Mouse (Mus musculus): ENCODE measurements around the gene Nsun6. TPM values are rescaled to one million over a fixed set of nuclear protein-coding genes. Genes with fewer than 3 reads are reported as not detected.

Nsun6 gene
- polyA plus RNA-seq, 1 experiment from 2014 or later, result 10.1 TPM

GRCm38 (mm10) chr2:15063815-15064214 lies 8.9 kb upstream of the Nsun6 start:
- 19% methylated on average over 1 of the region's 1 CpGs for WGBS
- no peaks in the 10 kb centered on the region for H3K27me3 ChIP-seq (replicated peaks; ENCODE audit: control insufficient read depth, insufficient read depth, low read length)
- no peak overlapping the region for H3K9ac ChIP-seq (ENCODE audit: low read length)
- H3K9me3 ChIP-seq (ENCODE audit: control insufficient read depth, low read length), result no peaks in the 10 kb centered on the region
- no peak overlapping the region for H3K4me2 ChIP-seq (ENCODE audit: low read length)
- H3K4me3 ChIP-seq (ENCODE audit: low read depth, low read length), result no peak overlapping the region
- DNase-seq (ENCODE audit: low spot score) (no peak), ATAC-seq (replicated peaks; ENCODE audit: low FRiP score, low TSS enrichment, low read depth) (no peak)
- H3K27ac ChIP-seq (ENCODE audit: low read depth), result no peak overlapping the region
- peaks cover 13% of the 10 kb centered on the region for H3K36me3 ChIP-seq (ENCODE audit: control insufficient read depth, insufficient read depth, low read length)
- H3K4me1 ChIP-seq (replicated peaks; ENCODE audit: control insufficient read depth, insufficient read depth, low read length), result 0 out of 2 replicates have a peak, but pooled peaks cover 8% of the 10 kb centered on the region

- Histone ChIP-seq H3K9ac (ENCODE audit: low read length) (no peak overlapping the region), H3K4me2 (ENCODE audit: low read length) (no peak overlapping the region), H3K27me3 (replicated peaks; ENCODE audit: control insufficient read depth, insufficient read depth, low read length) (no peaks in the 10 kb centered on the region), H3K4me3 (ENCODE audit: low read depth, low read length) (no peak overlapping the region), H3K27ac (ENCODE audit: low read depth) (no peak overlapping the region), H3K36me3 (ENCODE audit: control insufficient read depth, insufficient read depth, low read length) (no peaks in the 10 kb centered on the region), H3K4me1 (replicated peaks; ENCODE audit: control insufficient read depth, insufficient read depth, low read length) (peaks cover 25% of the 10 kb centered on the region; the same call in 1 of the 2 replicates), H3K9me3 (ENCODE audit: control insufficient read depth, low read length) (no peaks in the 10 kb centered on the region)
- 74% methylated on average over 3 of the region's 3 CpGs for WGBS
- no peak for DNase-seq (ENCODE audit: low spot score)
- ATAC-seq (replicated peaks; ENCODE audit: low FRiP score, low TSS enrichment, low read depth), result no peak
These were observed 6.0 kb upstream of the Nsun6 start for GRCm38 (mm10) chr2:15060856-15061255.

- no peak overlapping the region for H3K27ac ChIP-seq (ENCODE audit: low read depth)
- WGBS, result 82% methylated on average over 5 of the region's 5 CpGs
- ATAC-seq (replicated peaks; ENCODE audit: low FRiP score, low TSS enrichment, low read depth) (no peak), DNase-seq (ENCODE audit: low spot score) (no peak)
- H3K27me3 ChIP-seq (replicated peaks; ENCODE audit: control insufficient read depth, insufficient read depth, low read length), result no peaks in the 10 kb centered on the region
- H3K9me3 ChIP-seq (ENCODE audit: control insufficient read depth, low read length), result no peaks in the 10 kb centered on the region
- no peaks in the 10 kb centered on the region for H3K36me3 ChIP-seq (ENCODE audit: control insufficient read depth, insufficient read depth, low read length)
- no peak overlapping the region for H3K4me2 ChIP-seq (ENCODE audit: low read length)
- peaks cover 17% of the 10 kb centered on the region; the same call in 1 of the 2 replicates for H3K4me1 ChIP-seq (replicated peaks; ENCODE audit: control insufficient read depth, insufficient read depth, low read length)
- H3K9ac ChIP-seq (ENCODE audit: low read length), result no peak overlapping the region
- H3K4me3 ChIP-seq (ENCODE audit: low read depth, low read length), result no peak overlapping the region
These were observed 3.4 kb upstream of the Nsun6 start for GRCm38 (mm10) chr2:15058227-15058626.

GRCm38 (mm10) chr2:15055741-15056151 lies 877 bp upstream of the Nsun6 start:
- Histone ChIP-seq H3K9me3 (ENCODE audit: control insufficient read depth, low read length) (no peaks in the 10 kb centered on the region), H3K36me3 (ENCODE audit: control insufficient read depth, insufficient read depth, low read length) (no peaks in the 10 kb centered on the region), H3K4me3 (ENCODE audit: low read depth, low read length) (peak overlapping the region; percentile 87), H3K9ac (ENCODE audit: low read length) (peak overlapping the region; percentile 97), H3K4me1 (replicated peaks; ENCODE audit: control insufficient read depth, insufficient read depth, low read length) (peaks cover 17% of the 10 kb centered on the region; the same call in 1 of the 2 replicates), H3K27me3 (replicated peaks; ENCODE audit: control insufficient read depth, insufficient read depth, low read length) (no peaks in the 10 kb centered on the region), H3K4me2 (ENCODE audit: low read length) (peak overlapping the region; percentile 69), H3K27ac (ENCODE audit: low read depth) (peak overlapping the region; percentile 95)
- no peak for ATAC-seq (replicated peaks; ENCODE audit: low FRiP score, low TSS enrichment, low read depth)
- DNase-seq (ENCODE audit: low spot score), result no peak
- under 1% methylated on average over 15 of the region's 15 CpGs for WGBS

GRCm38 (mm10) chr2:15054496-15054895 lies 373 bp downstream of the Nsun6 start:
- Histone ChIP-seq H3K27ac (ENCODE audit: low read depth) (peak overlapping the region; percentile 95), H3K9ac (ENCODE audit: low read length) (peak overlapping the region; percentile 97), H3K4me1 (replicated peaks; ENCODE audit: control insufficient read depth, insufficient read depth, low read length) (peaks cover 17% of the 10 kb centered on the region; the same call in 1 of the 2 replicates), H3K27me3 (replicated peaks; ENCODE audit: control insufficient read depth, insufficient read depth, low read length) (no peaks in the 10 kb centered on the region), H3K9me3 (ENCODE audit: control insufficient read depth, low read length) (no peaks in the 10 kb centered on the region), H3K4me3 (ENCODE audit: low read depth, low read length) (peak overlapping the region; percentile 87), H3K36me3 (ENCODE audit: control insufficient read depth, insufficient read depth, low read length) (no peaks in the 10 kb centered on the region), H3K4me2 (ENCODE audit: low read length) (peak overlapping the region; percentile 61)
- 15% methylated on average over 10 of the region's 10 CpGs for WGBS
- ATAC-seq (replicated peaks; ENCODE audit: low FRiP score, low TSS enrichment, low read depth), result peak; percentile 25; the same call in 1 of the 2 replicates
- no peak for DNase-seq (ENCODE audit: low spot score)

GRCm38 (mm10) chr2:15049117-15049873 lies 5.6 kb downstream of the Nsun6 start, which contains the start of gene Arl5b:
Gene Arl5b (plus strand): TSS chr2:15049395.
- H3K4me3 ChIP-seq (ENCODE audit: low read depth, low read length), result peak within 1 kb of the TSS; percentile 59
- no peaks in the 10 kb centered on the region for H3K36me3 ChIP-seq (ENCODE audit: control insufficient read depth, insufficient read depth, low read length)
- H3K4me2 ChIP-seq (ENCODE audit: low read length), result peak within 1 kb of the TSS; percentile 74
- peak within 1 kb of the TSS; percentile 52 for H3K9ac ChIP-seq (ENCODE audit: low read length)
- H3K27me3 ChIP-seq (replicated peaks; ENCODE audit: control insufficient read depth, insufficient read depth, low read length), result no peaks in the 10 kb centered on the region
- H3K27ac ChIP-seq (ENCODE audit: low read depth), result peak within 1 kb of the TSS; percentile 47; the same call in 1 of the 2 replicates
- ATAC-seq (replicated peaks; ENCODE audit: low FRiP score, low TSS enrichment, low read depth) (peak; percentile 97), DNase-seq (ENCODE audit: low spot score) (peak; percentile 88)
- 8% methylated on average over 20 of the region's 20 CpGs for WGBS
- H3K4me1 ChIP-seq (replicated peaks; ENCODE audit: control insufficient read depth, insufficient read depth, low read length), result 0 out of 2 replicates have a peak, but pooled peaks cover 3% of the 10 kb centered on the region
- no peaks in the 10 kb centered on the region for H3K9me3 ChIP-seq (ENCODE audit: control insufficient read depth, low read length)

GRCm38 (mm10) chr2:15040326-15040725 lies 14.5 kb downstream of the Nsun6 start:
- H3K9ac ChIP-seq (ENCODE audit: low read length), result no peak overlapping the region
- no peak overlapping the region for H3K4me2 ChIP-seq (ENCODE audit: low read length)
- no peaks in the 10 kb centered on the region for H3K9me3 ChIP-seq (ENCODE audit: control insufficient read depth, low read length)
- no peak overlapping the region for H3K27ac ChIP-seq (ENCODE audit: low read depth)
- H3K27me3 ChIP-seq (replicated peaks; ENCODE audit: control insufficient read depth, insufficient read depth, low read length), result no peaks in the 10 kb centered on the region
- no peak for DNase-seq (ENCODE audit: low spot score)
- H3K4me1 ChIP-seq (replicated peaks; ENCODE audit: control insufficient read depth, insufficient read depth, low read length), result no peaks in the 10 kb centered on the region
- H3K4me3 ChIP-seq (ENCODE audit: low read depth, low read length), result no peak overlapping the region
- no peak for ATAC-seq (replicated peaks; ENCODE audit: low FRiP score, low TSS enrichment, low read depth)
- WGBS, result 57% methylated on average over 5 of the region's 5 CpGs
- H3K36me3 ChIP-seq (ENCODE audit: control insufficient read depth, insufficient read depth, low read length), result 0 out of 2 replicates have a peak, but pooled peaks cover 3% of the 10 kb centered on the region

- 82% methylated on average over 6 of the region's 6 CpGs for WGBS
- Histone ChIP-seq H3K9ac (ENCODE audit: low read length) (no peak overlapping the region), H3K27me3 (replicated peaks; ENCODE audit: control insufficient read depth, insufficient read depth, low read length) (no peaks in the 10 kb centered on the region), H3K4me1 (replicated peaks; ENCODE audit: control insufficient read depth, insufficient read depth, low read length) (no peaks in the 10 kb centered on the region), H3K36me3 (ENCODE audit: control insufficient read depth, insufficient read depth, low read length) (0 out of 2 replicates have a peak, but pooled peaks cover 3% of the 10 kb centered on the region), H3K4me3 (ENCODE audit: low read depth, low read length) (no peak overlapping the region), H3K9me3 (ENCODE audit: control insufficient read depth, low read length) (no peaks in the 10 kb centered on the region), H3K27ac (ENCODE audit: low read depth) (no peak overlapping the region), H3K4me2 (ENCODE audit: low read length) (no peak overlapping the region)
- no peak for DNase-seq (ENCODE audit: low spot score)
- ATAC-seq (replicated peaks; ENCODE audit: low FRiP score, low TSS enrichment, low read depth), result no peak
These were observed 16.2 kb downstream of the Nsun6 start for GRCm38 (mm10) chr2:15038705-15039104.

All from intestine, embryonic 14.5 days (tissue).